Mouse (Mus musculus) CH12.LX (cell line): ENCODE results near the gene Zfp36. TPM values are rescaled to one million over a fixed set of nuclear protein-coding genes. Genes with fewer than 3 reads are reported as not detected.

Experiments
- DNase-seq: peaks from one replicate; pipeline ENCODE4 v3.0.0-alpha.2; 2013; ENCODE audit errors: extremely low read depth
- H3K27ac ChIP-seq: 2 replicates; pipeline ENCODE4 v1.5.1; 2012; ENCODE audit warnings: low read depth, mild to moderate bottlenecking, control low read depth, moderate library complexity; ENCODE audit not compliant: insufficient read depth
- H3K27me3 ChIP-seq: replicated peaks from 2 replicates; pipeline ENCODE3; 2012; ENCODE audit warnings: inconsistent platforms
- H3K36me3 ChIP-seq, 2 experiments: replicated peaks in 1 of 2; 2 replicates each; pipeline versions ENCODE3 to v1.6.1; 2012; ENCODE audit warnings: inconsistent platforms in 1 of 2, low read length in 1 of 2, mild to moderate bottlenecking in 1 of 2, mixed read lengths in 1 of 2, moderate library complexity in 1 of 2; ENCODE audit not compliant: control insufficient read depth in 1 of 2, insufficient read depth in 1 of 2
- H3K4me1 ChIP-seq, 2 experiments: 2 replicates each; pipeline ENCODE4 v1.6.1; 2012; ENCODE audit warnings: inconsistent platforms in 1 of 2, moderate library complexity in 1 of 2; ENCODE audit not compliant: insufficient read depth in 2 of 2, control insufficient read depth in 1 of 2
- H3K4me2 ChIP-seq: 2 replicates; pipeline ENCODE4 v1.6.1; 2012; ENCODE audit warnings: low read depth, mild to moderate bottlenecking, control low read depth; ENCODE audit not compliant: poor library complexity, insufficient read depth, severe bottlenecking
- H3K4me3 ChIP-seq, 3 experiments: fragments of 150-350 bp in 1 of 3; sonication (generic) in 1 of 3; replicated peaks in 1 of 3; 2 replicates each; pipeline versions ENCODE3 to v1.5.1; 2011 to 2012; ENCODE audit warnings: low read depth in 2 of 3, low read length in 2 of 3, mild to moderate bottlenecking in 2 of 3, moderate library complexity in 2 of 3, control low read depth in 1 of 3, improper control_type of control experiment in 1 of 3, inconsistent platforms in 1 of 3, mixed read lengths in 1 of 3; ENCODE audit not compliant: poor library complexity in 1 of 3
- H3K79me2 ChIP-seq: replicated peaks from 2 replicates; pipeline ENCODE4 v1.6.1; 2012; ENCODE audit warnings: mild to moderate bottlenecking, moderate library complexity; ENCODE audit not compliant: control insufficient read depth, poor library complexity, insufficient read depth, severe bottlenecking; ENCODE audit errors: extremely low read depth
- H3K9ac ChIP-seq: 2 replicates; pipeline ENCODE4 v1.6.1; 2012; ENCODE audit warnings: low read depth, mild to moderate bottlenecking, control low read depth, moderate library complexity; ENCODE audit not compliant: insufficient read depth
- H3K9me3 ChIP-seq: replicated peaks from 2 replicates; pipeline ENCODE3; 2012; ENCODE audit warnings: low read length, inconsistent platforms, mixed read lengths
- BHLHE40 ChIP-seq: IDR thresholded peaks from 2 replicates; pipeline ENCODE4 v1.6.1; 2011; ENCODE audit warnings: mild to moderate bottlenecking, low read depth, low read length, improper control_type of control experiment
- CHD2 ChIP-seq: IDR thresholded peaks from 2 replicates; pipeline ENCODE4 v1.6.1; 2011; ENCODE audit warnings: low read length, improper control_type of control experiment
- CTCF ChIP-seq, 2 experiments: IDR thresholded peaks in 1 of 2; conservative IDR thresholded peaks in 1 of 2; 2 replicates each; pipeline ENCODE4 v1.5.1; 2011 to 2012; ENCODE audit warnings: low read depth in 2 of 2, low read length in 2 of 2, improper control_type of control experiment in 1 of 2, inconsistent platforms in 1 of 2, mild to moderate bottlenecking in 1 of 2, moderate library complexity in 1 of 2
- ETS1 ChIP-seq: conservative IDR thresholded peaks from 2 replicates; pipeline ENCODE4 v1.6.1; 2012; ENCODE audit warnings: low read depth, mild to moderate bottlenecking, inconsistent platforms, low read length, improper control_type of control experiment, moderate library complexity
- IRF4 ChIP-seq: IDR thresholded peaks from 2 replicates; pipeline ENCODE4 v1.6.1; 2014; ENCODE audit warnings: low read depth, mild to moderate bottlenecking, inconsistent platforms, low read length, improper control_type of control experiment
- JUN ChIP-seq: IDR thresholded peaks from 2 replicates; pipeline ENCODE4 v1.6.1; 2011; ENCODE audit warnings: low read depth, mild to moderate bottlenecking, low read length, improper control_type of control experiment, moderate library complexity; ENCODE audit not compliant: insufficient read depth
- JUND ChIP-seq: conservative IDR thresholded peaks from 2 replicates; pipeline ENCODE4 v1.6.1; 2011; ENCODE audit warnings: low read depth, low read length, improper control_type of control experiment
- MAFK ChIP-seq: IDR thresholded peaks from 2 replicates; pipeline ENCODE4 v1.6.1; 2011; ENCODE audit warnings: low read length, improper control_type of control experiment; ENCODE audit not compliant: insufficient replicate concordance
- MAX ChIP-seq: IDR thresholded peaks from 2 replicates; pipeline ENCODE4 v1.6.1; 2011; ENCODE audit warnings: low read length, improper control_type of control experiment
- MAZ ChIP-seq: IDR thresholded peaks from 2 replicates; pipeline ENCODE4 v1.6.1; 2012; ENCODE audit warnings: low read depth, mild to moderate bottlenecking, inconsistent platforms, low read length, improper control_type of control experiment, moderate library complexity
- MXI1 ChIP-seq: IDR thresholded peaks from 2 replicates; pipeline ENCODE4 v1.6.1; 2011; ENCODE audit warnings: mild to moderate bottlenecking, low read depth, low read length, improper control_type of control experiment
- MYC ChIP-seq: IDR thresholded peaks from 2 replicates; pipeline ENCODE4 v1.6.1; 2011; ENCODE audit warnings: low read depth, mild to moderate bottlenecking, improper control_type of control experiment, low read length
- NELFE ChIP-seq: IDR thresholded peaks from 2 replicates; pipeline ENCODE4 v1.6.1; 2011; ENCODE audit warnings: low read depth, low read length, improper control_type of control experiment
- POLR2AphosphoS2 ChIP-seq: IDR thresholded peaks from 2 replicates; pipeline ENCODE4 v1.6.1; 2011; ENCODE audit warnings: low read depth, low read length, improper control_type of control experiment
- RAD21 ChIP-seq: IDR thresholded peaks from 2 replicates; pipeline ENCODE4 v1.6.1; 2011; ENCODE audit warnings: low read depth, mild to moderate bottlenecking, low read length, improper control_type of control experiment, moderate library complexity
- SIN3A ChIP-seq: IDR thresholded peaks from 2 replicates; pipeline ENCODE4 v1.6.1; 2012; ENCODE audit warnings: low read length, improper control_type of control experiment, inconsistent platforms
- SMC3 ChIP-seq: IDR thresholded peaks from 2 replicates; pipeline ENCODE4 v1.6.1; 2011; ENCODE audit warnings: low read depth, low read length, improper control_type of control experiment
- ZC3H11A ChIP-seq: IDR thresholded peaks from 2 replicates; pipeline ENCODE4 v1.6.1; 2012; ENCODE audit warnings: low read depth, mild to moderate bottlenecking, inconsistent platforms, low read length, improper control_type of control experiment
- ZKSCAN1 ChIP-seq: IDR thresholded peaks from 2 replicates; pipeline ENCODE4 v1.6.1; 2012; ENCODE audit warnings: low read depth, inconsistent platforms, low read length, improper control_type of control experiment, borderline replicate concordance
- ZNF384 ChIP-seq: IDR thresholded peaks from 2 replicates; pipeline ENCODE4 v1.6.1; 2012; ENCODE audit warnings: low read depth, low read length, improper control_type of control experiment, inconsistent platforms
- dilution Hi-C: fragments of 300-500 bp; cut with MboI; formaldehyde crosslinking; loops from 2 replicates; pipeline ENCODE4 v1.14.3; 2020; ENCODE audit warnings: low sequenced_read_pairs; ENCODE audit not compliant: extremely low pct_unique_long_range_greater_than_20kb, extremely low pct_ligation_motif_present
- in situ Hi-C: fragments of 300-500 bp; cut with MboI; formaldehyde crosslinking; loops from 3 replicates; pipeline ENCODE4 v1.14.3; 2019; ENCODE audit warnings: low sequenced_read_pairs, low pct_ligation_motif_present, low pct_unique_long_range_greater_than_20kb, mixed read lengths
- polyA plus RNA-seq: library from polyadenylated mRNA; unstranded; fragments of >175 nt; gene quantifications from 2 replicates; pipeline ENCODE4 v1.2.1, GENCODE M21; 2012; ENCODE audit warnings: low read depth; ENCODE audit not compliant: insufficient read length
- total RNA-seq, 2 experiments: library from RNA; depleted of rRNA; stranded (reverse); fragments of 300-350 nt in 1 of 2; fragments of >200 nt in 1 of 2; gene quantifications; 2 replicates each; pipeline ENCODE4 v1.2.3; 2012 to 2014

The Zfp36 gene
- total and polyA plus RNA-seq, 3 experiments: 1.9 to 9.9 (median 2.8) TPM

- TF ChIP-seq ZC3H11A (peak; percentile 92), CTCF (conservative IDR thresholded peaks at IDR 0.05 in 1 of 2, IDR thresholded peaks at IDR 0.05 in 1 of 2; ENCODE audit: low read depth in 2 of 2, low read length in 2 of 2) (peak; percentile 74 to 93; a peak in 3 of 4 replicates), ZKSCAN1 (no peak), MAFK (no peak), SIN3A (peak; percentile 60; the same call in 1 of the 2 replicates), RAD21 (peak; percentile 93), MXI1 (0 out of 2 replicates have a peak, but pooled peaks have one; percentile 49), CHD2 (no peak), SMC3 (peak; percentile 97), NELFE (0 out of 2 replicates have a peak, but pooled peaks have one; percentile 27), BHLHE40 (peak; percentile 40; the same call in 1 of the 2 replicates), ZNF384 (peak; percentile 77), MAX (0 out of 2 replicates have a peak, but pooled peaks have one; percentile 4), POLR2AphosphoS2 (no peak), ETS1 (peak; percentile 28; the same call in 1 of the 2 replicates), MAZ (0 out of 2 replicates have a peak, but pooled peaks have one; percentile 36), MYC (0 out of 2 replicates have a peak, but pooled peaks have one; percentile 56), IRF4 (peak; percentile 75), JUN (no peak), JUND (0 out of 2 replicates have a peak, but pooled peaks have one; percentile 36)
- in situ Hi-C loops (no loop called here), dilution Hi-C loops (no loop called here)
- H3K36me3 ChIP-seq: peaks cover 9 to 31% of the 10 kb centered on the region in 2 experiments
- peaks cover 9 to 45% of the 10 kb centered on the region in 2 experiments for H3K4me1 ChIP-seq
- peak; percentile 93 for DNase-seq
- H3K27ac ChIP-seq: peak overlapping the region; percentile 55
- peaks cover 19% of the 10 kb centered on the region for H3K79me2 ChIP-seq
- no peaks in the 10 kb centered on the region for H3K27me3 ChIP-seq
- H3K4me2 ChIP-seq: peak overlapping the region; percentile 67; the same call in 1 of the 2 replicates
- H3K9ac ChIP-seq: peak overlapping the region; percentile 61
- H3K9me3 ChIP-seq: no peaks in the 10 kb centered on the region
- peak overlapping the region; percentile 39 to 70 (median 50) for H3K4me3 ChIP-seq
These were observed 6.9 kb downstream of the Zfp36 start for GRCm38 (mm10) chr7:28373131-28373581.
